Mouse (Mus musculus) right cerebral cortex, postnatal 4 days (tissue): Measurements from ENCODE around the gene Emc1.

Experiments
- DNase-seq: peaks from one replicate; pipeline ENCODE4 v3.0.0-alpha.2; 2022

Gene Emc1

DNA sequence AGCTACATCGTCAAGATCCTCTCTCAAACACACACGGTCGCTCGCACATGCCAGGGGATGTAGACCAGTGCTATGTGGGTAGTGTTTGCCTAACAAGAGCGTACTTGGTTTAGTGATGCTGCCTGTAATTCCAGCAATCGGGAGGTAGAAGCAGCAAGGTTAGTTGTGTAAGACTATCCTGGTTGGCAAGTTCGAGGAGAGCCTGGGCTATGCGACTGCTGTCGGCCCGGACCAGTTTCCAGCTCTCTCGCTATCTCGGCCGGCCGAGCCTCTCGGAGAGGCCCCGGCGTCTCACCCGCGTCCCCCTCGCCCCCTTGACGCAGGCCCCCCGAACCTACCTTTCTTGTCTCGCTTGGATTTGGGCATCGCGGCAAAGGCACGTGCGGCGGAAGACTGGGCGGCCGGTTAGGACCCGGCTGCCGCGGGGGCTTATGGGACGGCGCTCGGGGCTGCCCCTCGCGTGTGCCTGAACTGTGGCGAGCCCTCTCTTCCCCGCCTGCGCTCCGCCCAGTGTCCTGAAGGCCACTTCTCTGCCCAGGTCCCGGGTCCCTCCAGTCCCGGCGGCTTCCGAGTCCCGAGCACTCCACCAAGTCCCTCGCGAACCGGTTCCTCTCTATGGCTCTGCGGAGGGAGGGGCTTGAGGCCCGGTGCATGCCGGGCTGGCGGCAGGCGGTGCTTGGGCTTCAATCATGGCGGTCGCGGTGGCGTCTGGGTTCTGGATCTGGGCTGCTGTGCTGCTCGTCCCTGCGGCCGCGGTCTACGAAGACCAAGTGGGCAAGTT, at the start of gene Emc1, which contains the start of the genes Mrto4 and Ubr4:
Gene Emc1 (plus strand): TSS at position 657 of the 781 bp plus-strand sequence.
Gene Mrto4 (minus strand): TSS at position 646 of the 781 bp plus-strand sequence.
Gene Ubr4 (plus strand): TSS at position 679 of the 781 bp plus-strand sequence.
- peak; percentile 81 for DNase-seq

DNA sequence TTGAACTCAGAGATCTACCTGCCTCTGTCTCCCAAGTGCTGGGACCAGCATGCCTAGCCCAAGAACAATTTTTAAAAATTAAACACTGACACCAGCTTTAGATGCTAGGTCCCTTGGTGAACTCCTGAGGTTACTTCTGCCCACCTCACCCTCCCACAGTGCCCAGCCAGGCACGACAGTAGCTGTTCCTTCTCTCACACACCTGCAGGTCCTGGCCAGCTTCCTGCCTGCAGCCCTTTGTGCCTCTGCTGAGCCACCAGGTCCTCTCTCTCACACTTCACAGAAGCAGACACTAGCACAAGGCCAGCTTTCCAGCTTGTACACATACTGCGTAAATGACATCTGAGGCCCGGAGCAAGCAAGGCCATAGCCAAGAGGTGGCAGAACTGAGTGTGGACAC, 46.9 kb upstream of the Emc1 start:
- no peak for DNase-seq

DNA sequence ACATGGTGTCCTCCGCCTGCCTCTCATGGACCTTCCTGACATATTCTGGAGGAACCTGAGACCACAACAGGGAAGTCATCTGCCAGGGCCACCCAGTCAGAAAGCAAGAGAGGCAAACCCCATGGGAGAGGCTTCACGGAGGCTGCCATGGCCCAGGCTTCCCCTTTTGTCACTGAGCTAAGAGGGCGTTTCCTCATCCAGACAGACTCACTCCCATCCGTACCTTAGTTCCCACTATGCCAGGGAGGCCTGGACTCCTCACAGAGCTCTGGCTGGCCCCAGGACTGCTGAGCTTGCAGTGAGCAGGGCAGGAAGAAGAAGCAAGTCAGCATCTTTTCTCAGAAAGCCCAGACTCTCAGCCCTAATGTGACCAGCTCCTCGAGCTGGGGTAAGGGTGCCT, 44.5 kb upstream of the Emc1 start:
- no peak for DNase-seq

- DNase-seq: no peak
Measured at GRCm38 (mm10) chr4:139309651-139310050, 42.7 kb upstream of the Emc1 start.

DNA sequence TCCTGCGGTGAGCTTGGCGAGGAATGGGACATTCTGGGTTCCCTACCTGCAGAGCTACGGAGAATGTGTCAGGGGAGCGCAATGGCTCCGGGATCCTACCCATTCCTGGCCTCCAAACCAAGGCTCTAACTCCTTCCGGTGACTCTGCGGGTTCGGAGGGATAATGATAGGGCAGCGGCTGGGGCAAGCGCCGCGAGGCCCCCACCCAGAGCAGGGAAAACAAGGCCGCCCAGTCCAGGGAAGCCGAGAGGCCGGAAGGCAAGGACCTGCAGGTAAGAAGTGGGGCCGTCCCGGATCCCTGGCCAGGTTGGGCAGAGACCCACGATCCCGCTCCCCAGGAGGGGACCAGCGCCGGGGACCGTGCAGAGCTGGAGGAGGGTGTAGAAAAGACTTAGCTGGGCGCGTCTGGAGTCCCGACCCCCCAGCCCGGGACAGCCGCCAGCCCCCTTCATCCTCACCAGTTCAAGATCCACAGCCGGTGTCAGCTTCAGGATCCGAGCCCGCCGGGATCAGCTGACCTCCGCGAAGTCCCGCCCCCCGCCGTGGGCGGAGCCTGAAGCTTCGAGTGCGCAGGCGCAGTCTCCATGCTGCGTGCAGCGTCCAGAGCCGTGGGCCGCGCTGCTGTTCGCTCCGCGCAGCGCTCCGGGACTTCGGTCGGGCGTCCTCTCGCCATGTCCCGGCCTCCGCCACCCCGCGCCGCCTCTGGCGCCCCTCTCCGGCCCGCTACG, 42.1 kb upstream of the Emc1 start, which contains the start of the genes Pqlc2 and Akr7a5:
Gene Pqlc2 (minus strand): TSS at position 538 of the 728 bp plus-strand sequence.
Gene Akr7a5 (plus strand): TSS at position 574 of the 728 bp plus-strand sequence.
- peak; percentile 99 for DNase-seq

- DNase-seq: no peak
Measured at GRCm38 (mm10) chr4:139310899-139311701, 41.3 kb upstream of the Emc1 start.

GRCm38 (mm10) chr4:139311707-139312106, 40.7 kb upstream of the Emc1 start:
- no peak for DNase-seq

DNA sequence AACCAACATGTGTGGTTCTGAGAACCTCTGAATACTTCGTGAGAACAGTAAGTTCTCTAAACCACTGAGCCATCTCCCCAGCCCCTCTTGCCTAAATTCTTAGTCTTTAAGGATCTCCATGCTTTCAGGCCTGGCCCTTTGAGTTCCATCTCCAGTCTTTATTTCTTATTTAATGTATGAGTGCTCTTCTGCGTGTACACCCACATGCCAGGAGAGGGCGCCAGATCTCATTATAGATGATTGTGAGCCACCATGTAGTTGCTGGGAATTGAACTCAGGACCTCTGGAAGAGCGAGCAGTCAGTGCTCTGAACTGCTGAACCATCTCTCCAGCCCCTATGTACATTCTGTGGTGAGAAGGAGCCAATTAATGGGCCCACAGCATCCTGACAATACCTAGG, 39.8 kb upstream of the Emc1 start:
- DNase-seq: no peak

GRCm38 (mm10) chr4:139318449-139318848, 33.9 kb upstream of the Emc1 start:
- DNase-seq: no peak

DNA sequence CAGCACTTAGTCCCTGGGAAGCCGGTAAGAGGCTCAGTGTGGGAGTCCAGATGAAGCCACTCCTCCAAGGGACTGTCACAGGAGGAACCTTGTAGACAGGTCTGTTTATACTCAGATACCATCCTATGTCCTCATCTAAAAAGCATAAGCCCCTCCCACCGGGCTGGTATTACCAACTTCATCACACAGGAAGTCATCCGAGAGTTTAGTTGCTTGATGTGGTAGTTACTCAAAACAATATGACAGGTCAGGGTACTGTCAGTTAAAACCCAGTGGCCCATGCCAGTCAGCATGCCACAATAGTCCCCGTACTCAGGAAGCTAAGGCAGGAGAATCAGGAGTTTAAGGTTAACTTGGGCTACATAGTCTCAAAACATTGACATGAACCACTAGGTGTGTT, 32.6 kb upstream of the Emc1 start:
- DNase-seq: no peak

DNA sequence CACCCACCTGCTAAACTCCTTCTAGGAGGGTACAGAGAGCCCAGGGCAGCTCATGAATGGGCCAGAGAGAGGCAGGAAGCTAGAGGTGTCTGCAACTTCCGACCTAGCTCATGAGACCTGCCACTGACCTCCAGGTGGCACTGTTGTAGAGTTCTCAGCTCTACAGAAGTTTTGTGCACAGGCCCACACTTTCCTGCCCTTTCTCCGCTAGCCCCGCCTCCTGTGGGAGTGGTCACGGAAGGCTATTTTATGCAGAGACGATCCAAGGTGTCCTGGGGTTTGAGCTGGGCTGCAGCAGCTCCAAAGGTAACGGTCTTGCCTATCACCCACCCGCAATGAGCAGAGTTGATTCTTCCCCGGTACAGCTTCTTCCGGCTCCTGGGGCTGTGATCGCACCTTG, 21.8 kb upstream of the Emc1 start:
- peak; percentile 31 for DNase-seq

GRCm38 (mm10) chr4:139334631-139335295, 17.6 kb upstream of the Emc1 start:
- no peak for DNase-seq

- DNase-seq: no peak
Measured at GRCm38 (mm10) chr4:139335507-139335906, 16.9 kb upstream of the Emc1 start.

DNA sequence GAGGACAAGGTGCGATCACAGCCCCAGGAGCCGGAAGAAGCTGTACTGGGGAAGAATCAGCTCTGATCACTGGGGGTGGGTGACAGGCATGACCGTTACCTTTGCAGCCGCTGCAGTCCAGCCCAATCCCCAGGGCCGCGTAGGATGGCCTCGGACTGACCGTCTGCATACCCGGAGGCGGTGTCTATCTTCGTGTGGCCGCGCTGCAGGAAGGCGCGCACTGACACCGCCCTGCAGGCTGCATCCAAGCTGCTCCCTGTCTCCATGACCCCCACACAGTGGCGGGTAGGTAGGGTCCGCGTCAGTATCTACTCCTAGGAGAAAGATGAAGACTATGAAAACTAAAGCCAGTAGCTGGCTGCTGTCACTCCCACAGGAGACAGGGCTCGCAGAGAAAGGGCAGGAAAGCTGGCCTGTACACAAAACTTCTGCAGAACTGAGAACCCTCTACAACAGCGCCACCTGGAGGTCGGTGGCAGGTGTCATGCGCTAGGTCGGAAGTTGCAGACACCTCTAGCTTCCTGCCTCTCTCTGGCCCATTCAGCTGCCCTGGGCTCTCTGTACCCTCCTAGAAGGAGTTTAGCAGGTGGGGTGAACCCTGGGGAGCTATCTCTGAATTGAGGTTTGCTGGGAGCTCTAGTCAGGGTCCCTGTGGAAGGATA, 15.4 kb upstream of the Emc1 start:
- DNase-seq: peak; percentile 84

DNA sequence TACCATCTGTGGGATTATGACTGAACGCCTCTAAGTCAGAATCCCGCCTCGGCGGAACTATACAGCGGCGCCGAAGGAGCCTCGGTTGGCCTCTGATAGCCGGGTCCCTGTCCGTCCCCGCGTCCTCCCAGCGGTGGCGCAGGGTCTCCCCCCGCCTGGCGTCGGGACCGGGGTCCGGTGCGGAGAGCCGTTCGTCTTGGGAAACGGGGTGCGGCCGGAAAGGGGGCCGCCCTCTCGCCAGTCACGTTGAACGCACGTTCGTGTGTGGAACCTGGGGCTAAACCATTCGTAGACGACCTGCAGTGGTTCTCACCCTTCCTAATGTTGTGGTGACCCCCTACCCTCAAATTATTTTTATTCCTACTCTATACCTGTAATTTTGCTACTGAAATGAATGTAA, 14.2 kb upstream of the Emc1 start:
- DNase-seq: no peak

DNA sequence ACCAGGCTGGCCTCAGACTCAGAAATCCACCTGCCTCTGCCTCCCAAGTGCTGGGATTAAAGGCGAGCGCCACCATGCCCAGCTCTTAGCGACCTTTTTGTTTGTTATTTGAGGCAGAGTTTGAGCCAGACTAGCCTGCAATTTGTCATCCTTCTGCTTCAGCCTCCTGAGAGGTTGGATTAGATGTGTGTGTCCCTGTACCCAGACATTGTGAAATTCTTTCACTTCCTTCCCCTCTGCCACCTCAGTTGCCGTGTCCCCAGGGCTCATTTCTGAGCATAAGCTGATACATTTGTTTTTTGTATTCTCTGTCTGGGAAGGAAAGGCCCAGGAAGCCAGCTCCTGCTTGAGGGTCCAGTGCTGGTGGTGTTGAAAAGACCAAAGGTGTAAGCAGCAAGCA, 11.6 kb upstream of the Emc1 start:
- DNase-seq: no peak

DNA sequence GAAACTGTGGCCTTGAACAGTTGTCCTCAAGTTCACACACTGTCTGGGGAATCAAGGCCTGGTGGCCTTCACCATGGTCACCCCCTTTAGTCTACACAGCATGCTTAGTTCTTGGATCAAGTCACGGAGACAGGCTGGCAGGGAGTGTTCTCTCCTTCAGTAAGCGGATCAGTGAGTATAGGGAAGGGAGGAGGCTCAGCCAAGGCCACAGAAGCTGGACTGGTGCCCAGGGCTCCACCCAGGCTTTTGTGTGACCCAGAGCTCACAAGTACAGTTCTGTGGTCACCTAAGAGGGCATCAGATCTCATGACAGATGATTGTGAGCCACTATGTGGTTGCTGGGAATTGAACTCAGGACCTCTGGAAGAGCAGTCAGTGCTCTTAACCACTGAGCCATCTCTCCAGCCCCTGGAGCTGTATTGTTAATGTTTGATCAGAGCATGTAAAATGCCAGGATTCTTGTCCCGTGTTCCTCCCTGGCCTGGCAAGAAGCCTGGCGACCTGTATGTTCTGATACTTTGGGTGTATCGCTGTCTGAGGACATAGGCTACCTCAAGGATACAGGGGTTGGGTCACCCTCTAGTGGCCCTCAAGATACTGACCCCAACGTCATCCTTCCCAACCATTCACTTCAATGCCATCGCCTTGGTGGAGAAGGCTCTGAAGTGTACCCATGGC, 10.7 kb upstream of the Emc1 start:
- no peak for DNase-seq

- DNase-seq: peak; percentile 58
Measured at GRCm38 (mm10) chr4:139343718-139344117, 8.7 kb upstream of the Emc1 start.

DNA sequence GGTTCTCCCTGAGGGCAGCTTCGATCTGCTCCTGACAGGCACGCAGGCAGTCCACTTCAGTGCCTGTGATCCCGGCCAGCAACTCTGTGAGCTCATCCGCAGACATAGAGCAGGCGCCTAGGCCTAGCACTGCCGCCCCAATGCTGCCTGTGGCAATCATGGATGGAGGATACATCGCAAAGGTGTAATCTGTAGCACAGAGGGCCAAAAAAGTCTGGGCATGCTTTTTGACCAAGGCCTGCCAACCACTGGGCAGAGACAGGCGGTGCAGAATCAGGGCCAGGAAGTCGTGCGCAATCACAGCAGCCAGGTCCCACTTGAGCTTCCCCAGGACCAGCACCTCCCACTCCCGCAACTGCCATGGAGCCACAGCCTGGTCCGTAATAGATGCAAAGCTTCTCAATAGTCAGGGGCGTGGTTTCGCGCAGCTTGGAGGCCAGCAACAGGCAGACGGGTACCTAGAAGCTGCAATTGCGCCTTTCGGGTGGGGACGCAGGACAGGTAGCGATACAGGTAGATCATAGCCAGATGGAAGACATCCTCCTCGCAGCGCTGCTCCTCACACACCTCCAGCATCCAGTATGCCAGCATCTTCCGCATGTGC, 6.9 kb upstream of the Emc1 start:
- DNase-seq: no peak

GRCm38 (mm10) chr4:139352832-139353231, 445 bp downstream of the Emc1 start:
- no peak for DNase-seq

GRCm38 (mm10) chr4:139357211-139357610, 4.8 kb downstream of the Emc1 start:
- no peak for DNase-seq
